Mouse (Mus musculus): ENCODE measurements around the gene En1.

The En1 gene

DNA sequence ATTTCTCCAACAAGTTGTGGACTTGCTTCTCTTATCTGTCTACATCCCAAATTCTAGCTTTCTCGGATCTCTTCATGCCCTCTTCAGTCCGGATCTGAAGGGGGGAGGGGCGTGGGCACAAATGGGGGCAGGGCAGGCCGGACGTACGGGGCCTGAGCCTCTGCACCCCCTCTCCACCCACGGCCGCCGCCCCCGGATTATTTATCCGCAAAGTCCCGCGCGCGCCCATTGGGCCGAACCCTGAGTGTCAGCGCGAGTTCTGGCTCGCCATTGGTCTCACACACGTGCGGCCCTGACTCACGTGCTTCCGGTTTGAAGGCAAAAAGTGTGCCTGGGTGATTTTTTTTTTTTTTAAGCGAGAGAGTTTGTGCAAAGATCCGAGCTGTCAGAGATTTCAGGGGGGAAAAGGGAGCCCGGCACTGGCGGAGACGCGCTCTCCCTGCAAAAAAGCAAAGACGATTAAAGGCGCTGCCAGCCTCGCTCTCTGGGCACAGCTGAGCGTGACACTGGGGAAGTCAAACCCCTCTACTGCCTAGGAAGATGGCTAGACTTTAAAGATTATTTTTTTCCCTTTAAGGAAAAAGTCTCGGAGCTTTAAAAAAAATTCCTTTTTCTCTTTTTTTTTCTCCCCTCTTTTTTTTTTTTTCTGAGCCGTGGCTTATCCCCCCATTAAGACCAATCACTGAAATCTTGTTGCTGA lies at the start of gene En1:
En1 (plus strand) TSS at position 388 of the 700 bp plus-strand sequence.
- DNase-seq (ENCODE audit: low spot score in 2 of 2) = peak in 1 of 2 experiments; percentile 61

DNA sequence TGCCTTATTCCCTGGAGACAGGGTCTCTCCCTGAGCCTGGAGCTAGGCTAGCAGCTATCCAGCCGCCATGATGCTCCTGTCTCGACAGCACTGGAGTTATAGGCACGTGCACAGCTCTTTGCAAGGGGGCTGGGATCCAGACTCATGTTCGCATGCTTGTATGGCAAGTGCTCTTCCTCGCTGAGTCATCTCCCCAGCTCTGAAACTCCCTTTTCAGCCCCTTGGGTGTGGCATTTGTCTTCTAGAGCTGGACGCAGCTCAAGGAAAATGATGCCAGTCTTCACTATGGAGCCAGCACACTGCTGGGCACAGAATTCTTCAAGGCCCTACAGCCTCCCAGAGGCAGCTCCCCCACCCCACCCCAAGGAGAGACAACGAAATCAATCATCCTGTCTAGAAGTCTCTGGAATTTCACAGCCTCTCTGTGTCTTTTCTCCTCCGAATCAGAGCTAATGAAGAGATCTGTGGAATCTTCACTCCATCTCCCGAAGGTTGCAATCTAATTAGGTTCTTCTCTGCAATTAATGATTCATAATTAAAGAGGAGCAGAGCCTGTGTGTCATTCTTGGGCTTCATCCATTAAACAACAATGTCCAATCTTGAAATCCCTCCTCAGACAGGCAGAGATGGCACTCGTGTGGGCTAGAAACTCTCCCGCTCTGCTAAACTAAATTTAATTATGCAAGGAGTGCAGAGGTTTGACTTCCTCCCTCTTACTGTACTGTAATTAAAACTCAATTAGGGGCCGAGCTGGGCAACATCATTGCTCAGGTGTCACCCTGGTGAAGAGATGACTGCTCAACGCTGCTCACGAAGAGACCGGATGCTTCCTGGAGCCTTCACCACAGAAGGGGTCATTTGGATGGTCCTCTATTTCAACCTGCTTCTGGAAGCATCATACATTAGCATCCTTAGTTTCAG lies 45.0 kb upstream of the En1 start:
- no peak for DNase-seq (ENCODE audit: low spot score in 2 of 2)

- DNase-seq (ENCODE audit: low spot score in 2 of 2) = no peak
These were observed 43.6 kb upstream of the En1 start for GRCm38 (mm10) chr1:120558341-120559285.

GRCm38 (mm10) chr1:120559911-120560310 lies 42.3 kb upstream of the En1 start:
- DNase-seq (ENCODE audit: low spot score in 2 of 2) = no peak

DNA sequence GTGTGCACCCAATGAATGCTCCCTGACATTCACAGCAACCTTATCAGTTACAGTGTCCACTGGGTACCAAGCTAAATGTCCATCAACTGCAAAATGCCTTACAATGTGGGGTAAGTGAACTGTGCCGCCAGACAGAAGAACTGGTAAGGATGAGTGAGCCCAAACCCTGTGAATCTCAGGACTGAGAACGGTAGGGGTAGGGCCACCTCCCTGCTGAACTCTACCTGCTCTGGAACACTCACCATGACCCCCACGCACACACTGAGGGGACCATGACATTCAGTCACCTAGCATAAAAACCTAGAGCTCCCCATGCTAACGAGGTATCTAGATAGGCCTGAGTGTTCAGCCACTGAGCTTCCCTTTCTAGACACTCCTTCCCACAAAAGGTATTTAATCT lies 20.9 kb upstream of the En1 start:
- no peak for DNase-seq (ENCODE audit: low spot score in 2 of 2)

DNA sequence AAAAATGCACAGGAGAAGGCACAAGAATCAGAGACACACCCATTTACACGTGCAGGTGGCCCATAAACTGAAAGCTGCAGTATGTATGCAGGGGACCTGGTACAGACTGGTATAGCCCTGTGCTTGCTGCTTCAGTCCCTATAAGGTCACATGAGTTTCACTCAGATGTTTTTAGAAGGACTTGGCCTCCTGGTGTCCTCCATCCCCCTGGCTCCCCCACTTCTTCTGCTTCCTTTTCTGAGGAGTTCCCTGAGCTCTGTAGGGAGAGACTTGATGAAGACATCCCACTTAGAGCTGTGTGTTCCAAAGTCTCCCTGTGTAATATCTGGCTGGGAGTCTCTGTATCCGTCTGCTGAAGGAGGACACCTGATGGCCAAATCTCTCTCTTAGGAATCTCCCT lies 16.7 kb upstream of the En1 start:
- no peak for DNase-seq (ENCODE audit: low spot score in 2 of 2)

DNA sequence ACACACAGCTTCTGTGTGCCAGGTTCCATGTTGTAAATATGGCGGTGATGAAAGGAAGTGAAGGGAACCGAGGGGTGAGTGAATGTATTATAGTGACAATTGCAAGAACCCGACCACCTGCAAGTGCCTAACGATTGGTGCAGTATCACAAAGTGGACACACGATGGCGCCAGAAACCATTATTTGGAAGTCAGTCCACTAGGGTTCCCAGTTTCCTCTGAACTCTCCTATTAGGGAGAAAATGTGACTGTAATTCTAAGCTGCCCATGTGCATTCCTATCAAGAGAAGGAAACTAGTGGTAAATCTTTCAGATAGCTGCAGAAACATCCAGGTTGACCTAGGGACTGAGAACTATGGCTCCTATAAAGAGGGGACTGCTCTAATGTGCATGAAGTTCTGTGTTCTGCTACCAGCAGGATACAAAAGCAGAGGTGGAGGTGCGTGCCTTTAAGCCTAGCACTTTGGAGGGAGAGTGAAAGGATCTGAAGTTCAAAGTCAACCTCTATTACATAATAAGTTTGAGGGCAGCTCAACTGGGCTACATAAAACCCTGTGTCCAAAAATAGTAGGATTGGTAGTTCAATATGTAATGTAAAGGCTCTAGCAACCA lies 15.6 kb upstream of the En1 start:
- DNase-seq (ENCODE audit: low spot score in 2 of 2) = peak in 1 of 2 experiments; percentile 70

GRCm38 (mm10) chr1:120587431-120587830 lies 14.8 kb upstream of the En1 start:
- peak in 1 of 2 experiments; percentile 48 for DNase-seq (ENCODE audit: low spot score in 2 of 2)

DNA sequence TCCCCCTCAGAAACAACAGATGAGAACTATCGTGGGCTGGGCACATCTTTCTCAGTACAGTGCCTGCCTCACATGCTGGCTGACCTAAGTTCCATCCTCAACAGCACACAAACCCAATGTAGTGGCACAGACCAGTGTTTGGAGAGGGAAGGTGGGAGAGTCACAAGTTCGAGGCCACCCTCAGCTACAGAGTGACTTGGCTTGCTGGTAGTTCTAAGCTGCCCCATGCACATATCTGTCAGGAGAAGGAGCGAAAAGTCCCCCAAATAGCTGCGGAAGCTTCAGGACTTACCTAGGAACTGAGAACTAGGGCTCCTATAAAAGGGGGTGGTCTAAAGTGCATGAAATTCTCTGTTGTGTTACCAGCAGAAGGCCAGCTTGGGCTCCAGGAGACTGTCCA lies 14.3 kb upstream of the En1 start:
- peak in 1 of 2 experiments; percentile 44 for DNase-seq (ENCODE audit: low spot score in 2 of 2)

DNA sequence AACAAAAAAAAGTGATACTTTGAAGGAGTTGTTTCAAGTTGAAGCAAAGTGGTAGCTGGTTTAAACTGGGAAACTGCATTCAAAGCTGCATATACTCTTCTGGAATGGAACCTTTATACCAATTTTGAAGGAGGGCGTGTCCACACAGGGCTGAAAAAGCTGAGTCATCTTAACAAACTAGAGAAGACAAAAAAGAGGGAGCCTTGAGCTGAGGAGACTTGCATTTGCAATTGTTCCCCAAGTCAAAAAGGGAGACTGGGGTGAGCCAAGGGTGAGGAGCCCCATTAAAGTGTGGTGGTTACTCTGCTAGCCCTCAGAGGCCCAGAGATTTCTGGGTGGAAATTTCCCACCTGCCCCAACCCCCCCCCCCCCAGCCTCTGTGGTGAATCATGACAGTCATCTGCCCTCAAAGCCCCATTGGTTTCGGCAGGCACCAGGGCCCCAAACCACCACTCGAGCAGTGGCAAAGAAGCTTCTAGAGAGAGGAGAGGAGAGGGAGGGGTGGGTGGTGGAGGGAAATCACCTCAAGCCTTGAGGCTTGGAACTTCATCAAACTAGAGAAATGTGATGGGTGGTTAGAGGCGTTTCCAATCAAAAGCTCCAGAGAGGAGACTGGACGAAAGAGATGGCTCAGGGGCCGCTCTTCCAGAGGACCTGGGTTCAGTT lies 13.7 kb upstream of the En1 start:
- peak in 1 of 2 experiments; percentile 42 for DNase-seq (ENCODE audit: low spot score in 2 of 2)

DNA sequence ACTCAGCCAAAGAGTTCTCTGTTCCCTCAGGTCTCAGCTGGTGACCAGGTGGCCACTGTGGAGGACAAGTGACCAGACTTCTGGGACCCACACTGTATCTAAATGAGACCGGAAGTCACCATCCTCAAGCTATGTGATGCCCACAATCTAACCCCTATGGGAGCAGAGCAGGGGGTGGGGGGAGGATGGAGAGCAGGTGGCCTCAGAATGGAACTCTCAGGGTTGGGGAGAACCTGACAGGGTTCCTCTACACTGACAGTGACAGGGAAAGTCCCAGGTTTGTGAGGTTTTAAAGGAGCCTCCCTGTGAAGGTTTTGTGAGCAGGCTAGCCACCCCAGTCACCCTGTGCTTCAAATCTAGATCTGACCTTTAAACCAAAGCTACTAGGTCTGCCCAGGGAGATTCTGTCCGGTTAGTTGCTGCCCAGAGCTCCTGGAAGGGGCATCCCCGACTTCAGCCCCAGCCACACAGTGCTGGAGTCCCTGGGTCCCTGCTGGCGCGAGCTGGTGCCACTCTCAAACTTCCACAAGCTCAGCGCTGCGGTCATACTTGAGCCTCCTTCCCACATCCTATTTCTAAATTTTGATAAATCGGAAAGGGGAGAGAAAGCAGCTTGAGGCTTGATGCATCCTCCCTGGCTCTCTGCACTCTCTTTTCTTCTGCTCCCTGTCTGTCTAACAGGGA lies 8.8 kb upstream of the En1 start:
- peak in 1 of 2 experiments; percentile 53 for DNase-seq (ENCODE audit: low spot score in 2 of 2)

DNA sequence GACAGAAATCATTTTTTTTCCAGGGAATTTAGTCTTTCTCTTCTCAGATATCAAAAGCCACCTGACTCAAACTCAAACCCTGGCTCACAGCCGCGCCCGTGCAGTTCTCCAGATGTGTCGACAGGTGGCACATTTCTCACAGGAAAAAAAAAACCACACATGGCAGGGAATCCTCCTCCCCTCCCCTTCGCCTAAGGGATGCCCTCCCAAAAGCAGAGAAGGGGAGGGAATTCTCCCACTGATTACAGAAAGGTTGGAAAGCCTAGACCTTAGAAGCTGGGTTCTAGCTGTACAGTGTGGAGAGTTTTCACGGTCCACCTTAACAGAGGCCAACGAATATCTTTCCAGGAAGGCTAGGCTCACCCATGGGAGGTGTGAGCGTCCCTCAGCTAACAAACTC lies 7.6 kb upstream of the En1 start:
- DNase-seq (ENCODE audit: low spot score in 2 of 2) = peak in 1 of 2 experiments; percentile 43

DNA sequence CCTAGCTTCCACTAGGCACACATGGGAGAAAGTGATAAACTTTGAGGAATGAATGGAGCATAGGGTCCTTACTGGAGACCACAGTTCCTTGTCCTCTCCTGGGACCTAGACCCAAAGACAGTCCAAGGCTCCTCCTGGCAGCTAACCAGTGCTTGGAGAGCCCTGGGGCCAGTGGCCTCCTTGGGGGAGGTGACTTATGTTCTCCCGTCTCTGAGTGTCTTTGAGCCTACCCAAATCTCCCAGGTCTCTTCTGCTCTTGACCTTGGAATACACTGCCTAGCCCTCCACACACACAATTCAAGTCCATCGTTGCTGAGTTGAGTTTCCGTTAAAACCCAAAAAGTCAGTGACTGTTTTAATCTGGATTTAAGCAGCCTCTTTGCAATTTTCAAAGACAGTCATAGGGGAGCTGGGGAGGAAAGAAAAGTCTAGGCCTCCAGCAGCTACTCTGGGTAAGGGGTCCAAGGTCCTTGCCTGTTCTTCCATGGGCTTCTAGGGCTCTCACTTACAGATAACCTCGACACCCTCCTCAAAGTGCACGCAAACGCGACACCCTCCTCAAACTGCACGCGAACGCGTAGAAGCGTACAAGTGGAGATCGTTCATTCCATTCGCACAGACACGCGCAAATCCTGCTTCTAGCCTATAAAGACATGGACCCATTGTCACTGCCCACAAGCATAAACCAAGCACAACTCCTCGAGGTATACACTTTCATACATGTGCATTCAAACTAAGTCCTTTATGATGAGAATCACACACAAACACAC lies 6.6 kb upstream of the En1 start:
- no peak for DNase-seq (ENCODE audit: low spot score in 2 of 2)

- no peak for DNase-seq (ENCODE audit: low spot score in 2 of 2)
These were observed 5.9 kb upstream of the En1 start for GRCm38 (mm10) chr1:120596319-120596718.

GRCm38 (mm10) chr1:120596784-120597183 lies 5.4 kb upstream of the En1 start:
- DNase-seq (ENCODE audit: low spot score in 2 of 2) = no peak

DNA sequence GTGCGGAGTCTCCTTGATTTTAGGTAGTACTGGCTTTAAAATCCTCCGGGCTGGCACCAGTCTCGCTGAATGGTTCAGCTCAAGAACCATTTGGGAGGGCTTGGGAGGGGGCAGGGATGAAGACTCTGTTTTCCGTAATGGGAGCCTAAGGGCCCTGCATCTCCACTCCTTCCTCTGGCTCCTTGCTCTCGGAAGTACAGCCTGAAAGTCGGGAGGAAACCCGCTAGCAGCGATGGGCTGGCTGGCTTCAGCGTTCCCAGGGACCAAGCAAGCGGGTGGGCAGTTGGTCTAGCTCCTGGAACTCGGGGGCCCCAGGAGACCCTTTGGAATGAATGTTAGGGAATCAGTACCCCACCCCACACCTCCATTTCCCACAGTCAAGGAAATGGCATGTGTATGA lies 4.9 kb upstream of the En1 start:
- no peak for DNase-seq (ENCODE audit: low spot score in 2 of 2)

DNA sequence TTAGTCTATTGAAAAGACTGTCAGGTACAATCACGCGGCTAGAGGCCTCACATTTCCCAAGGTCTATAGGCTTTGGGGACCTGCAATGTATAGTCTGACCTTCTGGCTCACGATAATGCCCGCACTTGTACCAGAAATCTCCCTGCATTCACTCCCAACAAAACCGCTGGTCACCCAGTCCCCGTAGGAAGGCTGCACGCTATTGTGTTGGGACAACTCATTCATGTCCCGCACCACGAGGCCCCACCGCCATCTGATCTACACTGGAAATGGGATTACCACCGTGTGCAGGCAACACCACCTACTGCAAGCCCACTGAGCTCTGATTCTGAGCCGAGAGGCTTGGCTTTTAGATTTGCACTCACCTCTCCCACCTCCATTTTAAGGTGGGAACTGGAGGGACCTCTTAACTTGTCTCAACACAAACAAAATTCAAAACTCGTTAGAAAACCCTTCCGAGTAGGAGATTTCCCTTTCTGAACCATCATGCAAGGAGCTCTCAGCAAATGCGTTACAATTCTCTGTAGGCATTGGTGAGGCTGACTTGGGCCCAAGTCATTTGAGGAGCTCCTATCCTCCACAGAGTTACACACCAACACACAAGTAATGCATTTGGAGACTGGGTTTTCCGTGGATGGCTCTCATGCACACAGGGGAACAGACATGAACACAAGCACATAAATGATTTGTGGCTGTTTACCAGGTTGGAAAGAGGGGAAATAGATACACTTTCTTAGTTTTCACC lies 3.9 kb upstream of the En1 start:
- DNase-seq (ENCODE audit: low spot score in 2 of 2) = no peak

- DNase-seq (ENCODE audit: low spot score in 2 of 2) = no peak
These were observed 2.7 kb upstream of the En1 start for GRCm38 (mm10) chr1:120599321-120600148.
